18 mouse cellular contexts compared by ENCODE assay signal in the genomic region with DNA sequence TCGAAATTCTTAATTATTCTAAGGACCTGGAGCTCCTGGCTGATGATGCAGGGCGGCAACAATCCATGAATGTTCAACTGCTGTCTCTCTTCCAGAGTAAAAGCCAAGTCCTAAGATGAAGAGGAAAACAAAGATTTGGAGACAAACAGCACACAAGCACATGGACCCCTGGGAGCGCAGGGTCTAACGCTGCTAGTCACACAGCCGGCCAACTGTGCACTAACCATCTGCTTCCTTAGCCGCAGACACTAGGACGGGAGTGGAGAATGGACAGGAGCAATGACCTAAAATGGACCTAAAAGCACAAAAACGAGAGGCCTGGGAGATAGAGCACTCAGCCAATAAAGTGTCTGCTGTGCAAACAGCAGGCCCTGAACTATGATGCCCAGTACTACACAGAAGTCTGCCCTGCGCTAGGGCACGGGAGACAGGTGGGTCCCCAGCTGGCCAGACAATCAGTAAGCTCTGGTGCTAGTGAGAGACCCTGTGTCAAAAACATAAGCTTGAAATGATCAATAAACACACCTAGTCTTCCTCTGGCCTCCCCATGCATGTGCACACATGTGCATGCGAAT. TPM values are rescaled to one million over a fixed set of nuclear protein-coding genes. Genes with fewer than 3 reads are reported as not detected.
DNase-seq lines count a peak whose midpoint lies in the region; ATAC-seq and TF ChIP-seq lines count a peak whose summit lies in the region.
"Had no signal": no experiment of that assay in that cellular context is flagged by ENCODE, and none has a peak within 500 bp of the region (broad histone marks: within the 10 kb centered on the region; RNA-seq: fewer than 3 reads in every experiment).

No protein-coding gene starts in this region.

- no peak overlapping the region for H3K4me2 ChIP-seq in midbrain, postnatal 0 days (ENCODE audit: low read depth, low read length, poor library complexity, severe bottlenecking)
- H3K4me2 ChIP-seq in midbrain, embryonic 16.5 days (ENCODE audit: low read length): no peak overlapping the region
- H3K4me2 ChIP-seq: embryonic facial prominence, embryonic 13.5 days; forebrain, embryonic 12.5 days; heart, embryonic 11.5 days; intestine, embryonic 15.5 days had no signal

- H3K4me1 ChIP-seq in midbrain, postnatal 0 days (ENCODE audit: insufficient read depth, low read length): no peaks in the 10 kb centered on the region
- peaks cover 3% of the 10 kb centered on the region; the same call in 1 of the 2 replicates for H3K4me1 ChIP-seq in midbrain, embryonic 16.5 days (ENCODE audit: control insufficient read depth, insufficient read depth, low read length)
- H3K4me1 ChIP-seq: forebrain, embryonic 12.5 days had no signal

- intact Hi-C loops in left cerebral cortex, postnatal 4 days (cut with DNase I): no loop called here

- ATAC-seq in midbrain, postnatal 0 days (ENCODE audit: low FRiP score): no peak
- ATAC-seq in midbrain, embryonic 16.5 days: no peak
- ATAC-seq: forebrain, embryonic 16.5 days; intestine, embryonic 15.5 days had no signal

- H3K36me3 ChIP-seq in midbrain, postnatal 0 days (ENCODE audit: insufficient read depth, low read length): no peaks in the 10 kb centered on the region
- H3K36me3 ChIP-seq in midbrain, embryonic 16.5 days (ENCODE audit: control insufficient read depth, insufficient read depth, low read length): no peaks in the 10 kb centered on the region
- H3K36me3 ChIP-seq: embryonic facial prominence, embryonic 13.5 days; forebrain, embryonic 12.5 days; hindbrain, embryonic 10.5 days; intestine, embryonic 15.5 days had no signal

- no peaks in the 10 kb centered on the region for H3K27me3 ChIP-seq in midbrain, postnatal 0 days (ENCODE audit: insufficient read depth, low read length)
- no peaks in the 10 kb centered on the region for H3K27me3 ChIP-seq in midbrain, embryonic 16.5 days (ENCODE audit: control insufficient read depth, insufficient read depth, low read depth, low read length)
- H3K27me3 ChIP-seq: embryonic facial prominence, embryonic 13.5 days; forebrain, embryonic 12.5 days; intestine, embryonic 15.5 days had no signal

- no peak overlapping the region for H3K9ac ChIP-seq in midbrain, postnatal 0 days (replicated peaks; ENCODE audit: low read length, poor library complexity, severe bottlenecking)
- no peak overlapping the region for H3K9ac ChIP-seq in midbrain, embryonic 16.5 days (ENCODE audit: low read depth, low read length)
- H3K9ac ChIP-seq: embryonic facial prominence, embryonic 13.5 days; forebrain, embryonic 12.5 days; intestine, embryonic 15.5 days had no signal

- TF ChIP-seq CTCF in midbrain, postnatal 0 days (IDR thresholded peaks at IDR 0.05): no peak

- no peak overlapping the region for H3K4me3 ChIP-seq in midbrain, postnatal 0 days (ENCODE audit: low read depth, low read length)
- no peak overlapping the region for H3K4me3 ChIP-seq in midbrain, embryonic 16.5 days (ENCODE audit: low read depth, low read length)
- H3K4me3 ChIP-seq: embryonic facial prominence, embryonic 13.5 days; forebrain, embryonic 12.5 days; hindbrain, embryonic 10.5 days; intestine, embryonic 15.5 days had no signal

- H3K9me3 ChIP-seq in midbrain, postnatal 0 days (ENCODE audit: low read length): no peaks in the 10 kb centered on the region
- H3K9me3 ChIP-seq in midbrain, embryonic 16.5 days (replicated peaks; ENCODE audit: control insufficient read depth, low read length, poor library complexity, severe bottlenecking): no peaks in the 10 kb centered on the region
- H3K9me3 ChIP-seq: embryonic facial prominence, embryonic 13.5 days; forebrain, embryonic 12.5 days; hindbrain, embryonic 10.5 days; intestine, embryonic 15.5 days had no signal

- no peak overlapping the region for H3K27ac ChIP-seq in midbrain, postnatal 0 days (ENCODE audit: low read depth, low read length)
- H3K27ac ChIP-seq in midbrain, embryonic 16.5 days (ENCODE audit: low read length): no peak overlapping the region
- H3K27ac ChIP-seq: embryonic facial prominence, embryonic 13.5 days; forebrain, embryonic 12.5 days; hindbrain, embryonic 10.5 days; intestine, embryonic 15.5 days had no signal

- 88% methylated on average over 11 of the region's 11 CpGs for WGBS in midbrain, postnatal 0 days
- 81% methylated on average over 11 of the region's 11 CpGs for WGBS in midbrain, embryonic 16.5 days

- DNase-seq in heart, adult 11 months: peak; percentile 74
- DNase-seq in heart, adult 18-20 months: no peak
- peak; percentile 29 for DNase-seq in left cerebral cortex, postnatal 4 days
- DNase-seq in left cerebral cortex, adult 18-20 months (ENCODE audit: low spot score in 2 of 2): no peak
- DNase-seq in midbrain, postnatal 0 days (ENCODE audit: low spot score): peak; percentile 11
- DNase-seq: adrenal gland, adult 2 months; adrenal gland, postnatal 25 days; cerebellum, adult 2 months; cerebellum, postnatal 36 days; gastrocnemius, postnatal 25 days had no signal

RNA-seq across cellular contexts. Expression of a gene that starts 15.8 kb away (rescaled TPM):
- total RNA-seq in heart, adult 18-20 months (2021): 100 to 1,000 TPM; 116 to 138 TPM
- 10 to 100 TPM; 60.3 to 64.4 TPM for total RNA-seq in left cerebral cortex, postnatal 4 days (2021)
- total RNA-seq in left cerebral cortex, adult 18-20 months (2021): 10 to 100 TPM; 49.3 to 52.9 TPM
- total RNA-seq in midbrain, postnatal 0 days (2014; rRNA removed): 37.0 and 41.6 TPM in 2 replicates
- 62.8 and 64.7 TPM in 2 replicates for polyA plus RNA-seq in midbrain, postnatal 0 days (2015; fragmentation: Nextera tagmentation; extraction: Ambion mirVana)
- 44.8 and 51.5 TPM in 2 replicates for polyA plus RNA-seq in midbrain, embryonic 16.5 days (2015; fragmentation: Nextera tagmentation; extraction: Ambion mirVana)
- total RNA-seq: granulocyte monocyte progenitor cell, adult 5-6 weeks had no signal

Comparison
In these comparisons a context has a peak if more than half of its experiments do, and no peak if none do; other contexts are left out.
1. DNase-seq: peak in heart, adult 11 months (single experiment), left cerebral cortex, postnatal 4 days (single experiment) and midbrain, postnatal 0 days (single experiment); none in heart, adult 18-20 months (0 of 2) and left cerebral cortex, adult 18-20 months (0 of 2).